Mouse (Mus musculus): Measurements from ENCODE around the gene Plxnd1.

Gene Plxnd1

DNA sequence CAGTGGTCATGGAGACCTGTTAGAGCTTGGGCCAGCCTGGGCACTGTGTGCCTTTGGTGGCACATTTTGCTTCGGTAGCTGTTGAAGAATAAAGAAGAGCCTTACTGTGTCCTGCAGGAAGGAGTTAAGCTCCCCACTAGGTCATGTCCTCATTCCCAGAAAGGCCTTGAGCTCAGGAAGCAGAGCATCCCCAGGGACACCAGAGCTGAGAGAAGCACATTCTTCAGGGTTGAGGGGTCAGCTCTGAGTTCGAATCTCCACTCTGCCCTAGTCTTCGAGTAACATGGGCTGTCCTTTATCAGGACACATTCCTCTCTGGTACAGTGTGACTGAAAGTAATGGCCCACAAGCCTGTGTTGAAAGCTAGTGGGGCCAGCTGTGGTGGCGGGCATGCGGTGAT lies 74.9 kb downstream of the Plxnd1 start:
- DNase-seq (ENCODE audit: low read depth, low spot score), result no peak

DNA sequence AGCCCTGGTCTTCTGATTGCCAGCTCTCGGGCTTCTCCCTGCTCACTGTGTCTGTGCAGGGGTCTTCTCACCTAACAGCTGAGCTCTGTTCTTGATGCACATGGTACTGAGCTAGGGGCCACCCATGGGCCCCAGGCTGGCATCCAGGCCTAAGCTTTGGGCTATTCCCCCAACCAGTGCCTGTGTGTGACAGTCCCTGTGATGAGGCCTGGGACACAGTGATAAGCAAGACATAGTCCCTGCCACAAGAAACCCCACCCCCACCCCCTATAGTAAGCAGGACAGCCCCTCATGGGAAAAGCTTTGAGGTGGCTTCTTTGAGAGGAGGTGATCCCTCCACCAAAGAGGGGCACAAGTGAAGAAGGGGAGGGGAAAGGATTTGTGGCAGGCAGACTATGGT lies 76.2 kb downstream of the Plxnd1 start:
- no peak for DNase-seq (ENCODE audit: low read depth, low spot score)

DNA sequence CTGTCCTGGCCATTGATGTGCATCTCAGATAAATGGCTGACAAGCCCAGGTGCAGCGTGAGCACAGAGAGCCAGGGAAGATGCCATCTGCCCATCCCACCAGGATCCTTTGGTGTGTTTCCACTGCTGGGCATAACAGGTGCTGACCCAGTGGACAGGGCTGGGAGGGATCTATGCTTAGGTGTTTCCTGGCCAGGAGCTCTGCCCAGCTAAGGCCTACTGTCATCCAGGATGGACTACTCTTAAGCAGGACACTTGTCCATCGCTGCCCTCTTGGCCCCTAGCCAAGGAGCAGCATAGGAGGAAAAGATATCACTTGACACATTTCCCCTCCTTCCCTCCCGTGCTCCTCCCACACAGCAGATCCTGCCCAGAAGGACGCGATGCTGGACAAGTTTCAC lies 78.2 kb downstream of the Plxnd1 start:
- no peak for DNase-seq (ENCODE audit: low read depth, low spot score)

DNA sequence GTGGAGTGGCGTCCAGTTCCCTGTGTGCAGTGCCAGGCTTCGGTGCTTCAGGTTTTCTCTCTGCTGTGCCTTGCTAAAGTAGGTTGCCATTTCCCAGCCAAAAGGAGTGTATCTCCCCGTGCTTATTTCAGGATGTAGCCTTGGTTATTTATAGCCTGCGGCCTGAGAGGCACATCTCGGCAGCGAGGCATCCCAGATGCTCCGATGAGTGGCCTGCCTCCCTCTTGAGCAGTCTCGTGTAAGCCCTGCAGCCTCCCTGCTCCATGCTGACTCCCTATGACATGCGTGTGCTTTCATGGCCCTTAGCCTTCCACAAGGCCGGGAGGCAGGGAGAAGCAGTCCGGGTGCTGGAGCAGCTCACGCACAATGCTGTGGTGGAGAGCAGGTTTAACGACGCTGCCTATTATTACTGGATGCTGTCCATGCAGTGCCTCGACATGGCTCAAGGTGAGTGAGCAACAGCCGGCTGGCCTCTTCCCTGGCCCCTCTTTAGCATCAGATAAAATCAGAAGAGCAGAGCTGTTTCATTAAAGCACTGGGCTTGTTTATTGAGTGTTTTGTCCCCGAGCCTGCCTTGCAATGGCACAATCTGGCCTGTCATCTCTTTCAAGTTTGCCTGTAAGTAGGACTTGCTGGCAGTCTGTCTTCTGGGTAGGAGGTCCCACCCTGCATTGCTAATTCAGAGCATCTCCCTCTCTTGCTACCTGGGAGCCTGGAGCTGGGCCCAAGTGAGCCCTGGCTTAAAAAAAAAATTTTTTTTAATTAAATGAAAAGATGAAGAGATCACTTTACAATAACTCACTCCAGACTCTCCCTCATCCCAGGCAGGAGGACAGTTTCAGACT lies 79.0 kb downstream of the Plxnd1 start:
- DNase-seq (ENCODE audit: low read depth, low spot score), result no peak

GRCm38 (mm10) chr6:115914511-115915202 lies 80.1 kb downstream of the Plxnd1 start:
- no peak for DNase-seq (ENCODE audit: low read depth, low spot score)

- DNase-seq (ENCODE audit: low read depth, low spot score), result no peak
Observed at GRCm38 (mm10) chr6:115913482-115913881, 81.3 kb downstream of the Plxnd1 start.

GRCm38 (mm10) chr6:115911763-115912162 lies 83.0 kb downstream of the Plxnd1 start:
- no peak for DNase-seq (ENCODE audit: low read depth, low spot score)

GRCm38 (mm10) chr6:115909940-115910339 lies 84.9 kb downstream of the Plxnd1 start:
- DNase-seq (ENCODE audit: low read depth, low spot score), result no peak

DNA sequence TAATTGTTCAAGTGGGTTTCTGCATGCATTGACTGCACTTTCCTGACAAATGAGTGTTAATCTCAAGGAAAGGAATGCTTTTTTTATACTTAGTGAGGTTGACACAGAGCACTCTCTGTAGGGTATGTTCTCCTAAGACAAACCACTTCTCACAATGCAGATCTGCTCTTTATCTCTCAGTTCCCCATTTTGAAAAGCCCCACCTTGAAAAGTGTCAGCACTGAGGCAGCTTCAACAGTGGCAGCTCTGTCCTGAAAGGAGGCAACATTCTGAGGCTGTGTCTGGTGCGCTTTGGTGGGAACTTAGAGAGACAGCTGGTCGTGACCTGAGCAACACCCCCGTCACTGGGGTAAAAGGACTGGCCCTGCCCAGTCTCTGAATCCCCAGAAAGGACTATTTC lies 85.8 kb downstream of the Plxnd1 start:
- no peak for DNase-seq (ENCODE audit: low read depth, low spot score)

- no peak for DNase-seq (ENCODE audit: low read depth, low spot score)
Observed at GRCm38 (mm10) chr6:115908421-115908982, 86.3 kb downstream of the Plxnd1 start.

DNA sequence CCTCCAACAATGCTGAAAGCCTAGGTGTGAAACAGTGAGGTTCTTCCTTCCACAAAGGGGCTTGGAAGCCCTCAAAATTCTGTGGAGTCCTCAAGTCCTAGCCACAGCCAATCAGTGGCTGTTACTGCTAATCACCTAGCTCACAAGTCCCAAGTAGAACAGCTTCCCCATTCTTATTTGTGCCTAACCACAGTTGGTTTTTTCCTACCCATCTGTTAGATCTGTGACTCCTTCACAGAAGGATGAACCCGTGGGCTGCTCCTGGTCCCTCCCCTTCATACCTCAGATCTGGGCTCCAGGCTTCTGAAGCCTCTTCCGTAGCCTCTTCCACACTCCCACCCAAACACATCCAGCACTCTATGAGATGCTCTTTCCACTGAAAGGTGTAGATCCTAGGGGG lies 87.9 kb downstream of the Plxnd1 start:
- DNase-seq (ENCODE audit: low read depth, low spot score), result no peak

DNA sequence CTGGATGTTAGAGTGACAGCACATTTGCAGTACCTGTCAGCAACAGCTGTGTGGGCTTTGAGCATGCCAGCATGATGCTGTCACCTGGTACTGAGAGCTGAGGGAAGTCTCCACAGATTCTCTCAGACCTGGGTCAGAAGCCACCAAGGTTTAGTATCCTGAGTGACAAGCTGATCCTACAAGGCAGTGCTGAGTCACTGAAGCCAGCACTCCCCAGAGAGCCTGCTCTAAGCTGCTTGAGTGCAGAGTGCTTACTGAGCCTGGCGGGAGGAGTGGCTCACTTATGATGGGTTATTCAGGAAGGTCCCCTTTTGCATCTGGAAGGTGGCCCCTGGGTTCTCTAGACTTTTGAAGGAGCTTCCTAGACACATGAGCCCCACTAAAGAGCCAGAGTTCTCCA lies 88.3 kb downstream of the Plxnd1 start:
- DNase-seq (ENCODE audit: low read depth, low spot score), result no peak

GRCm38 (mm10) chr6:115905568-115905967 lies 89.2 kb downstream of the Plxnd1 start:
- no peak for DNase-seq (ENCODE audit: low read depth, low spot score)

Data from brain, embryonic 18.5 days (tissue).